11 mouse cellular contexts compared by ENCODE assay signal in genomic region chr9:83628669-83629612, GRCm38 (mm10).
DNase-seq lines count a peak whose midpoint lies in the region; ATAC-seq and TF ChIP-seq lines count a peak whose summit lies in the region.
"Had no signal": no experiment of that assay in that cellular context is flagged by ENCODE, and none has a peak within 500 bp of the region (broad histone marks: within the 10 kb centered on the region; RNA-seq: fewer than 3 reads in every experiment).

No protein-coding gene starts in this region.

- TF ChIP-seq POLR2A in brain, embryonic 14.5 days (IDR thresholded peaks at IDR 0.05; ENCODE audit: borderline replicate concordance, extremely low read depth, insufficient read depth, insufficient read length, poor library complexity, severe bottlenecking), result no peak

- H3K4me1 ChIP-seq in hindbrain, embryonic 12.5 days, result peaks cover 9% of the 10 kb centered on the region
- H3K4me1 ChIP-seq in midbrain, embryonic 12.5 days, result peaks cover 6% of the 10 kb centered on the region; the same call in 1 of the 2 replicates

- ATAC-seq in hindbrain, embryonic 12.5 days (ENCODE audit: low FRiP score), result peak; percentile 74
- ATAC-seq in midbrain, embryonic 12.5 days (ENCODE audit: low FRiP score, low read depth), result peak; percentile 73

- no peak overlapping the region for H3K9ac ChIP-seq in hindbrain, embryonic 12.5 days
- H3K9ac ChIP-seq in midbrain, embryonic 12.5 days (replicated peaks), result no peak overlapping the region

- no peak for TF ChIP-seq CTCF in brain, embryonic 14.5 days (IDR thresholded peaks at IDR 0.05; ENCODE audit: borderline replicate concordance, extremely low read depth, insufficient read depth, insufficient read length)

- H3K9me3 ChIP-seq in hindbrain, embryonic 12.5 days (replicated peaks), result no peaks in the 10 kb centered on the region
- H3K9me3 ChIP-seq in midbrain, embryonic 12.5 days, result no peaks in the 10 kb centered on the region

- DNase-seq in ES-CJ7 (ENCODE audit: low read depth, low spot score), result peak; percentile 27
- peak; percentile 75 for DNase-seq in brain, embryonic 14.5 days (ENCODE audit: low read depth)
- DNase-seq in layer of hippocampus, adult 9-10 months (ENCODE audit: low spot score), result no peak
- DNase-seq in left cerebral cortex, postnatal 4 days, result no peak
- DNase-seq in left cerebral cortex, postnatal 25 days (ENCODE audit: low spot score in 2 of 2), result no peak
- no peak for DNase-seq in right cerebral cortex, adult 18-20 months
- DNase-seq: adrenal gland, adult 8-10 months; cerebellum, adult 2 months; kidney, postnatal 36 days had no signal

- H3K4me3 ChIP-seq in hindbrain, embryonic 12.5 days, result no peak overlapping the region
- H3K4me3 ChIP-seq in midbrain, embryonic 12.5 days, result no peak overlapping the region

- WGBS in hindbrain, embryonic 12.5 days, result 24% methylated on average over 19 of the region's 19 CpGs
- WGBS in midbrain, embryonic 12.5 days, result 31% methylated on average over 19 of the region's 19 CpGs

- peak overlapping the region; percentile 31 for H3K4me2 ChIP-seq in hindbrain, embryonic 12.5 days (replicated peaks)
- peak overlapping the region; percentile 23; the same call in 1 of the 2 replicates for H3K4me2 ChIP-seq in midbrain, embryonic 12.5 days (replicated peaks)

- H3K36me3 ChIP-seq in hindbrain, embryonic 12.5 days, result no peaks in the 10 kb centered on the region
- no peaks in the 10 kb centered on the region for H3K36me3 ChIP-seq in midbrain, embryonic 12.5 days

- intact Hi-C loops in left cerebral cortex, postnatal 4 days (cut with DNase I), result no loop called here
- intact Hi-C loops in left cerebral cortex, postnatal 25 days (cut with DNase I), result no loop called here

- H3K27me3 ChIP-seq in hindbrain, embryonic 12.5 days, result no peaks in the 10 kb centered on the region
- no peaks in the 10 kb centered on the region for H3K27me3 ChIP-seq in midbrain, embryonic 12.5 days

- H3K27ac ChIP-seq in hindbrain, embryonic 12.5 days, result peak overlapping the region; percentile 82
- H3K27ac ChIP-seq in midbrain, embryonic 12.5 days (replicated peaks), result peak overlapping the region; percentile 76

Comparison
In these comparisons a context has a peak if more than half of its experiments do, and no peak if none do; other contexts are left out.
1. DNase-seq: peak in ES-CJ7 (single experiment) and brain, embryonic 14.5 days (single experiment); none in layer of hippocampus, adult 9-10 months (single experiment), left cerebral cortex, postnatal 4 days (single experiment), left cerebral cortex, postnatal 25 days (0 of 2) and right cerebral cortex, adult 18-20 months (single experiment).